Mouse (Mus musculus): Measurements from ENCODE around the gene Pkp4. TPM values are rescaled to one million over a fixed set of nuclear protein-coding genes. Genes with fewer than 3 reads are reported as not detected.
"Not testable (repeated sequence)": the region's sequence is repeated elsewhere in the genome, so short reads cannot be mapped to it uniquely, and the experiment has no call there.

The Pkp4 gene
- polyA plus RNA-seq, 1 experiment from 2014 or later: 14.8 TPM

DNA sequence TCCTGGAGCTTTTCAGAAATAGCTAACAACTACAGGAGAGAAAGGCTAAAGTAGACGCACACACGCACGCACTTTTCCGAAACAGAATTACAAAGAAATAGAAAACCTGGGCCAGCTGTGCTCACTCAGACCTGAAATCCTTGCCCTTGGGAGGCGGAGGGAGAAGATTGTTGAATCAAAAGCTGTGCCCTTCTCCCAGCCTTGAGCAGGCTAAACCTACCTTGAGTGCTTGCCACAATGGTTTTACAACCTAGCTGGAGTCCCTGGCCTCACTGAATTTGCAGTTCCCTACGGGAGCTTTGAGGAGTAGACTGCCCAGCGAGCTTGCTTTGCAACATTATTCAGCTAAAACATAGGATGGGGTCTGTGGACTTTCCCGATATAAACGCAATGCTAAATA, 217.4 kb downstream of the Pkp4 start:
- Histone ChIP-seq H3K27me3 (replicated peaks; ENCODE audit: insufficient read depth, low read length) (no peaks in the 10 kb centered on the region), H3K36me3 (ENCODE audit: insufficient read depth, low read length) (no peaks in the 10 kb centered on the region), H3K4me1 (ENCODE audit: insufficient read depth, low read depth, low read length) (no peaks in the 10 kb centered on the region), H3K9ac (replicated peaks; ENCODE audit: low read depth) (no peak overlapping the region), H3K4me2 (replicated peaks; ENCODE audit: low read depth, low read length) (no peak overlapping the region), H3K4me3 (ENCODE audit: low read depth, low read length) (no peak overlapping the region), H3K27ac (ENCODE audit: low read length) (no peak overlapping the region), H3K9me3 (ENCODE audit: low read length) (no peaks in the 10 kb centered on the region)
- DNase-seq (ENCODE audit: low spot score): no peak
- ATAC-seq: no peak
- 91% methylated on average over 9 of the region's 9 CpGs for WGBS
- no peak for TF ChIP-seq EP300 (IDR thresholded peaks at IDR 0.05)
- TF ChIP-seq CTCF (IDR thresholded peaks at IDR 0.05): no peak

DNA sequence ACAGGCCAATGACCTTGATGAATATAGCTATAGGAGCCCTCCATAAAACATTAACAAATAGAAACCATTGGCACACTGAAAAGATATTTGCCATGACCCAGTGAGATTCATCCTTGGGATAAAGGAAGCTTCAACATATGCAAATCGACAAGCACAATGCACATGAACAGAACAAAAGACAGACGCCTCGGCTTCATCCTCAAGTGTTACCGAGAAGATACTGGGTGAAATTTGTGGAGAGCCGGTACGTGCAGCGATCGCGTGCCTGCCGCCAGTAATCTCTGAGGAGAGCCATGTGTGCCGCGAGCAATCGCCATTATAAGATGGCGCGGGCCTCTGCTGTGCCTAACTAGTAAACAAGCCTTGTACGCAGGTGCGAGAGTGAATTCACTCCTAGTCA, 218.2 kb downstream of the Pkp4 start:
- not testable (repeated sequence) for H3K9ac ChIP-seq (replicated peaks; ENCODE audit: low read depth); H3K9me3 ChIP-seq (ENCODE audit: low read length); H3K4me1 ChIP-seq (ENCODE audit: insufficient read depth, low read depth, low read length); DNase-seq (ENCODE audit: low spot score); H3K4me2 ChIP-seq (replicated peaks; ENCODE audit: low read depth, low read length); H3K27ac ChIP-seq (ENCODE audit: low read length); H3K4me3 ChIP-seq (ENCODE audit: low read depth, low read length); ATAC-seq; H3K36me3 ChIP-seq (ENCODE audit: insufficient read depth, low read length); H3K27me3 ChIP-seq (replicated peaks; ENCODE audit: insufficient read depth, low read length)
- WGBS: 94% methylated on average over 15 of the region's 17 CpGs

DNA sequence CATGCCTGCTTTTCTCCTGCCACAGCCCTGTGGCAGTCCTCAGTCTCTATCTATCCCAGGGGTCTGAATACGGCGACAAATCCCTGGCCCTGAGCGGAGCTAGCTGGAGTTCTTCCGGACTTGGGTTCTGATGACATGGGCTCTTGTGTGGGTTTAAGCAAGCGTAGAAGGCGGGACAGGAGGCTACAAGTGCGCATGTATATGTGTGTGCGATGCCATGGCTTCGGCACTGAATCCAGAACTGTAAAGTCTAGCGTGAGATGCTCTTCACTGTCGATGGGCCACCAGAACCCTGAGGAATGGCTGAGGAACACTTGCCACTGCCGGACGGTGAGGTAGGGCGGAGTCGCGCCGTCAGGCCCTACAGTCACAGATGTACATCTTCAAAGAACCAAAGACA, 222.6 kb downstream of the Pkp4 start:
- DNase-seq (ENCODE audit: low spot score): no peak

DNA sequence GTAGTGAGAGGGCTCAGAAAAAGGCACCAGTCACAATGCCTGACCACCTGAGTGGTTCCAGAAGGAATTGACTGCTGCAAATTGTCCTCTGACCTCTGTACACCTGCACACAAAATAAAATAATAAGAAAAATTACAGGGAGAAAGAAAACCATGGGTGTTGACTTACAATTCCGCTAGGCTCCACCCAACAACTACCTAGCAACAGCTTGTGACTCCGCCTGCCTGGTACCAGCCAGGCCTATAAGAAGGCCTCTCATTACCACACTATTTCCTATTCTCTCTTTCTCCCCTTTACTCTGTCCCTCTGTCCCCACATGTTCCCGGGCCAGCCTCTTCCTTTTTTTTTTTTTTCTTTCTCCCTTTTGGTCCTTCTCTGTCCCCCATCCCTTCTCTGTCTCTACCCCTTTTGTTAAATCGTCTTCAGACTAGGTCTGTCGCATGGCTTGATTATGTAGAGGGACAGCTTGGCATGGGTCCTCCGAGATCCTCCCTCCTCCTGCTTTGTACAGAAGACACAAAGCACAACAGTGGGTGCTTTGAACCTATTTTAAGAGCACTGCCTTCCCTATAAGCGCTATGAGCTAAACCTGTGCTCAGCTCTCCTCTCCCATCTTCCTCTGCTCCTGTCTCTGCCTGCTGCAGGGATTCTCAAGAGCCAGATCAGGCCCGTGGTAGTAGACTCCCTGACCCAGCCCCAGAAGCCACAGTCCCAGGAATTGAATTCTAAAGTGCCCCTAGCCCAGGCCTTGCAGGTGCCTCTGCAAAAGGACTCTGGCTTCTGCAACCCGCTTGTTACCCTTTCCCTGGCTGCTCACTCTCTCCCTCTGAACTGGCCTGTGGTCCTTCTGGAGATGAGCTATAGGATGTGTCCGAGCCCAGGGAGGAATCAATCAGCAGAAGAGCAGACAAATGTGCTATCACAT, 223.5 kb downstream of the Pkp4 start:
- ATAC-seq (no peak), DNase-seq (ENCODE audit: low spot score) (no peak)
- Histone ChIP-seq H3K27ac (ENCODE audit: low read length) (no peak overlapping the region), H3K4me1 (ENCODE audit: insufficient read depth, low read depth, low read length) (no peaks in the 10 kb centered on the region), H3K9ac (replicated peaks; ENCODE audit: low read depth) (no peak overlapping the region), H3K36me3 (ENCODE audit: insufficient read depth, low read length) (no peaks in the 10 kb centered on the region), H3K4me2 (replicated peaks; ENCODE audit: low read depth, low read length) (no peak overlapping the region), H3K4me3 (ENCODE audit: low read depth, low read length) (no peak overlapping the region), H3K9me3 (ENCODE audit: low read length) (no peaks in the 10 kb centered on the region), H3K27me3 (replicated peaks; ENCODE audit: insufficient read depth, low read length) (no peaks in the 10 kb centered on the region)
- TF ChIP-seq EP300 (IDR thresholded peaks at IDR 0.05) (no peak), CTCF (IDR thresholded peaks at IDR 0.05) (no peak)
- WGBS: 77% methylated on average over 10 of the region's 10 CpGs

More for the DNA sequence above, 222.6 kb downstream of the Pkp4 start:
- H3K9me3 ChIP-seq (ENCODE audit: low read length): no peaks in the 10 kb centered on the region
- H3K4me2 ChIP-seq (replicated peaks; ENCODE audit: low read depth, low read length): no peak overlapping the region
- WGBS: 97% methylated on average over 17 of the region's 17 CpGs
- no peak for ATAC-seq
- no peaks in the 10 kb centered on the region for H3K27me3 ChIP-seq (replicated peaks; ENCODE audit: insufficient read depth, low read length)
- TF ChIP-seq EP300 (IDR thresholded peaks at IDR 0.05) (no peak), CTCF (IDR thresholded peaks at IDR 0.05) (no peak)
- no peaks in the 10 kb centered on the region for H3K4me1 ChIP-seq (ENCODE audit: insufficient read depth, low read depth, low read length)
- no peak overlapping the region for H3K9ac ChIP-seq (replicated peaks; ENCODE audit: low read depth)
- no peak overlapping the region for H3K4me3 ChIP-seq (ENCODE audit: low read depth, low read length)
- H3K36me3 ChIP-seq (ENCODE audit: insufficient read depth, low read length): no peaks in the 10 kb centered on the region
- no peak overlapping the region for H3K27ac ChIP-seq (ENCODE audit: low read length)

DNA sequence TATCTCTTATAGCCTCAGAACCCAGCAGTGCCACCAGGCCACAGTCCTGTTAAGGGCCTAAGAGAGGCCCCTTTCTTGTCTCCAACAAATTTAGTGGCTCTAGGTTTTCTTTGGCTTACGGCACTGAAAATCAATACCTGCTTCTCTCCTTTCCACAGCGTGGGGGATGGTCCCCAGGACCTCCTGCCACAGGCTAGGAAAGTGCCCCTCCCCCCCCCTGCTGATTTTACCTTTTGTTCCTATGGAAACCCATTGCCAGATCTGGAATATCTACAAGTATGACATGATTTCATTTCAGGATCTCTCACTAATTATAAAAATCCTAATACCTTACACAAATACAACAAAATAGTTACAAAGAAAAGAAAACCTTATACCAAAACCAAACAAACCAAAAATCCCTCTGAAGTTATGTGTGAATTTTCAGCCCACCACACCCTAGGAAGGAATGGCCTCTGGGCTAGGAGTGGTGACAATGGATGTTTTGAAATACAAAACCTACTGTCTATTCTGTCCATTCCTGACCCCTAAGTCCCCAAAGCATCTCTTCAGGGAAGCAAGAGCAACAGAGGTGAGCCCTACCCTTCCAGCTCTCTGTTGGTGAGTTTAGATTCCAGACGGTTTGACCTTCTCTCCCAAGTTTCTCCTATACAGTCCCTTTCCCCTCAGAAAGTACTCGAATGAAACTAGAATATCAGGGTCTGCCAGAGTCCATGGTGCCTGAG, 224.7 kb downstream of the Pkp4 start:
- Histone ChIP-seq H3K27me3 (replicated peaks; ENCODE audit: insufficient read depth, low read length) (no peaks in the 10 kb centered on the region), H3K4me3 (ENCODE audit: low read depth, low read length) (no peak overlapping the region), H3K27ac (ENCODE audit: low read length) (no peak overlapping the region), H3K4me1 (ENCODE audit: insufficient read depth, low read depth, low read length) (no peaks in the 10 kb centered on the region), H3K9ac (replicated peaks; ENCODE audit: low read depth) (no peak overlapping the region), H3K36me3 (ENCODE audit: insufficient read depth, low read length) (no peaks in the 10 kb centered on the region), H3K9me3 (ENCODE audit: low read length) (no peaks in the 10 kb centered on the region), H3K4me2 (replicated peaks; ENCODE audit: low read depth, low read length) (no peak overlapping the region)
- no peak for TF ChIP-seq EP300 (IDR thresholded peaks at IDR 0.05)
- TF ChIP-seq CTCF (IDR thresholded peaks at IDR 0.05): no peak
- DNase-seq (ENCODE audit: low spot score): no peak
- no peak for ATAC-seq
- 57% methylated on average over 4 of the region's 4 CpGs for WGBS

DNA sequence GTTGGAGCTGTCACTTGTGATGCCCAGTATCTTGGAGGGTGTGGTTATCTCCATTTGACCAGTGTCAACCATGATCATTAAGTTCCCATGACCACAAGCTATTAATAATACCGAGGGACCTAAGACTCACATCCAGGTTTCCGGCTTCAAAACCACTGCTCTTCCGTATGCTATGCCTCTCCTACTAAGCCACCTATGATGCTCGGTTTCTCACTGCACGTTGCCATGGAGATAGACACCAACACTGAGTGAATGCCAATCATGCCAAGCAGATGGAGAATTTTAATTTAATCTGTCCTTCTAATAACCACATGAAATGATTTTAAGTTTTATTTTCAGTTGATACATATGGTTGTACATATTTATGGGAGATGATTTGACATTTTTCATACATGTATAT, 229.3 kb downstream of the Pkp4 start:
- Histone ChIP-seq H3K4me2 (replicated peaks; ENCODE audit: low read depth, low read length) (no peak overlapping the region), H3K4me1 (ENCODE audit: insufficient read depth, low read depth, low read length) (no peaks in the 10 kb centered on the region), H3K4me3 (ENCODE audit: low read depth, low read length) (no peak overlapping the region), H3K27me3 (replicated peaks; ENCODE audit: insufficient read depth, low read length) (no peaks in the 10 kb centered on the region), H3K9me3 (ENCODE audit: low read length) (no peaks in the 10 kb centered on the region), H3K9ac (replicated peaks; ENCODE audit: low read depth) (no peak overlapping the region), H3K27ac (ENCODE audit: low read length) (no peak overlapping the region), H3K36me3 (ENCODE audit: insufficient read depth, low read length) (no peaks in the 10 kb centered on the region)
- TF ChIP-seq EP300 (IDR thresholded peaks at IDR 0.05) (no peak), CTCF (IDR thresholded peaks at IDR 0.05) (no peak)
- ATAC-seq (no peak), DNase-seq (ENCODE audit: low spot score) (no peak)
- WGBS: 81% methylated on average over 5 of the region's 5 CpGs
